Mouse (Mus musculus) kidney, embryonic 16.5 days (tissue): Measurements from ENCODE around the gene Adamtsl2. TPM values are rescaled to one million over a fixed set of nuclear protein-coding genes. Genes with fewer than 3 reads are reported as not detected.

ENCODE experiments used
- ATAC-seq: fragments of 200-750 bp; cut with Nextera tagmentation; 2 replicates; pipeline ENCODE4 v1.8.0; 2017; ENCODE audit warnings: moderate TSS enrichment; ENCODE audit not compliant: low FRiP score, low TSS enrichment
- H3K27ac ChIP-seq: fragments of 300-500 bp; sonication (generic); 2 replicates; pipeline ENCODE4 v1.5.1; 2014; ENCODE audit warnings: low read length
- H3K27me3 ChIP-seq: fragments of 300-500 bp; sonication (generic); 2 replicates; pipeline ENCODE4 v1.6.1; 2014; ENCODE audit warnings: low read length, control low read depth, mixed read lengths; ENCODE audit not compliant: insufficient read depth
- H3K36me3 ChIP-seq: fragments of 300-500 bp; sonication (generic); 2 replicates; pipeline ENCODE4 v1.6.1; 2014; ENCODE audit warnings: low read length, control low read depth, mixed read lengths; ENCODE audit not compliant: insufficient read depth
- H3K4me1 ChIP-seq: fragments of 300-500 bp; sonication (generic); 2 replicates; pipeline ENCODE4 v1.6.1; 2014; ENCODE audit warnings: low read length, control low read depth, mixed read lengths; ENCODE audit not compliant: insufficient read depth
- H3K4me2 ChIP-seq: fragments of 300-500 bp; sonication (generic); replicated peaks from 2 replicates; pipeline ENCODE4 v1.6.1; 2014; ENCODE audit warnings: low read depth, low read length
- H3K4me3 ChIP-seq: fragments of 300-500 bp; sonication (generic); 2 replicates; pipeline ENCODE4 v1.5.1; 2014; ENCODE audit warnings: mild to moderate bottlenecking, low read length
- H3K9ac ChIP-seq: fragments of 300-500 bp; sonication (generic); replicated peaks from 2 replicates; pipeline ENCODE4 v1.6.1; 2014; ENCODE audit warnings: low read length
- H3K9me3 ChIP-seq: fragments of 300-500 bp; sonication (generic); 2 replicates; pipeline ENCODE4 v1.6.1; 2016; ENCODE audit warnings: low read length, control low read depth
- WGBS: fragments of 180-500 bp; shearing (Covaris S2); extraction: QIAGEN DNeasy Blood & Tissue Kit; methylation state at CpG from one replicate; pipeline ENCODE4 v1.1.7; 2014; 5-methylcytosine and 5-hydroxymethylcytosine counted together
- polyA plus RNA-seq: library from polyadenylated mRNA; unstranded; fragments of >200 nt; fragmentation: Nextera tagmentation; extraction: Ambion mirVana; gene quantifications from 2 replicates; pipeline ENCODE4 v1.2.1, GENCODE M21; 2015

Gene Adamtsl2
- polyA plus RNA-seq, 1 experiment from 2014 or later = 1.6 TPM

- no peak overlapping the region for H3K27ac ChIP-seq
- ATAC-seq = no peak
- H3K27me3 ChIP-seq = peaks cover 15% of the 10 kb centered on the region
- H3K9ac ChIP-seq = no peak overlapping the region
- H3K4me3 ChIP-seq = no peak overlapping the region
- H3K9me3 ChIP-seq = no peaks in the 10 kb centered on the region
- no peak overlapping the region for H3K4me2 ChIP-seq
- WGBS = 72% methylated on average over 6 of the region's 6 CpGs
- peaks cover 4% of the 10 kb centered on the region for H3K4me1 ChIP-seq
- H3K36me3 ChIP-seq = no peaks in the 10 kb centered on the region
Observed at GRCm38 (mm10) chr2:27146840-27147239, 67.7 kb downstream of the Adamtsl2 start.

- WGBS = 11% methylated on average over 2 of the region's 2 CpGs
- Histone ChIP-seq H3K4me3 (no peak overlapping the region), H3K36me3 (no peaks in the 10 kb centered on the region), H3K27me3 (no peaks in the 10 kb centered on the region), H3K4me2 (no peak overlapping the region), H3K9me3 (no peaks in the 10 kb centered on the region), H3K9ac (no peak overlapping the region), H3K4me1 (no peaks in the 10 kb centered on the region), H3K27ac (no peak overlapping the region)
- no peak for ATAC-seq
Observed at GRCm38 (mm10) chr2:27149457-27149856, 70.3 kb downstream of the Adamtsl2 start.

- Histone ChIP-seq H3K9me3 (no peaks in the 10 kb centered on the region), H3K36me3 (no peaks in the 10 kb centered on the region), H3K27me3 (no peaks in the 10 kb centered on the region), H3K27ac (no peak overlapping the region), H3K4me2 (no peak overlapping the region), H3K9ac (no peak overlapping the region), H3K4me3 (no peak overlapping the region), H3K4me1 (no peaks in the 10 kb centered on the region)
- WGBS = 72% methylated on average over 10 of the region's 10 CpGs
- no peak for ATAC-seq
Observed at GRCm38 (mm10) chr2:27154466-27155185, 75.4 kb downstream of the Adamtsl2 start.

GRCm38 (mm10) chr2:27156596-27156995, 77.4 kb downstream of the Adamtsl2 start:
- Histone ChIP-seq H3K4me2 (no peak overlapping the region), H3K9me3 (no peaks in the 10 kb centered on the region), H3K27me3 (no peaks in the 10 kb centered on the region), H3K4me3 (no peak overlapping the region), H3K27ac (no peak overlapping the region), H3K4me1 (no peaks in the 10 kb centered on the region), H3K36me3 (no peaks in the 10 kb centered on the region), H3K9ac (no peak overlapping the region)
- no peak for ATAC-seq
- WGBS = 75% methylated on average over 6 of the region's 6 CpGs

Other genes with a start within 250 kb of the Adamtsl2 start
- not detected in 2 replicates for gene Abo, start 214.4 kb upstream of the Adamtsl2 start, polyA plus RNA-seq
- 34.2 and 34.7 TPM in 2 replicates for gene Surf6, start 176.5 kb upstream of the Adamtsl2 start, polyA plus RNA-seq
- gene Med22, start 168.7 kb upstream of the Adamtsl2 start, polyA plus RNA-seq = 62.6 and 62.9 TPM in 2 replicates
- gene Rpl7a, start 168.6 kb upstream of the Adamtsl2 start, polyA plus RNA-seq = 574 and 624 TPM in 2 replicates
- 46.6 and 52.2 TPM in 2 replicates for gene Surf2, start 163.0 kb upstream of the Adamtsl2 start, polyA plus RNA-seq
- gene Surf1, start 162.8 kb upstream of the Adamtsl2 start, polyA plus RNA-seq = 61.0 and 63.9 TPM in 2 replicates
- gene Surf4, start 145.5 kb upstream of the Adamtsl2 start, polyA plus RNA-seq = 240 and 248 TPM in 2 replicates
- 0.07 and 0.10 TPM in 2 replicates for gene Stkld1, start 145.3 kb upstream of the Adamtsl2 start, polyA plus RNA-seq
- gene Rexo4, start 115.0 kb upstream of the Adamtsl2 start, polyA plus RNA-seq = 51.6 and 52.6 TPM in 2 replicates
- not detected in 2 replicates for gene Adamts13, start 106.0 kb upstream of the Adamtsl2 start, polyA plus RNA-seq
- 70.2 and 70.3 TPM in 2 replicates for gene Cacfd1, start 69.5 kb upstream of the Adamtsl2 start, polyA plus RNA-seq
- 0.33 and 0.84 TPM in 2 replicates for gene Slc2a6, start 51.4 kb upstream of the Adamtsl2 start, polyA plus RNA-seq
- 1.5 and 1.6 TPM in 2 replicates for gene Mymk, start 7.2 kb upstream of the Adamtsl2 start, polyA plus RNA-seq
- 0.08 and 0.14 TPM in 2 replicates for gene Fam163b, start 63.1 kb downstream of the Adamtsl2 start, polyA plus RNA-seq
- 3.0 and 7.1 TPM in 2 replicates for gene Dbh, start 85.9 kb downstream of the Adamtsl2 start, polyA plus RNA-seq
- 64.7 and 71.3 TPM in 2 replicates for gene Sardh, start 169.0 kb downstream of the Adamtsl2 start, polyA plus RNA-seq